Mouse (Mus musculus) kidney, embryonic 14.5 days (tissue): ENCODE results near the gene Trak1. TPM values are rescaled to one million over a fixed set of nuclear protein-coding genes. Genes with fewer than 3 reads are reported as not detected.
A peak's percentile ranks its signal among the peaks of the same experiment; 100 is the strongest.

ENCODE experiments used
- ATAC-seq: fragments of 200-750 bp; cut with Nextera tagmentation; 2 replicates; pipeline ENCODE4 v1.8.0; 2017; ENCODE audit warnings: moderate number of reproducible peaks, mild to moderate bottlenecking, moderate TSS enrichment, moderate library complexity; ENCODE audit not compliant: low FRiP score, low TSS enrichment
- H3K27ac ChIP-seq: fragments of 300-500 bp; sonication (generic); 2 replicates; pipeline ENCODE4 v1.5.1; 2014; ENCODE audit warnings: low read depth, mild to moderate bottlenecking, low read length, moderate library complexity, mixed read lengths
- H3K27me3 ChIP-seq: fragments of 300-500 bp; sonication (generic); 2 replicates; pipeline ENCODE4 v1.6.1; 2014; ENCODE audit warnings: mild to moderate bottlenecking, low read length; ENCODE audit not compliant: control insufficient read depth, insufficient read depth
- H3K36me3 ChIP-seq: fragments of 300-500 bp; sonication (generic); 2 replicates; pipeline ENCODE4 v1.6.1; 2014; ENCODE audit warnings: low read length, mixed read lengths; ENCODE audit not compliant: control insufficient read depth, insufficient read depth
- H3K4me1 ChIP-seq: fragments of 300-500 bp; sonication (generic); 2 replicates; pipeline ENCODE4 v1.6.1; 2014; ENCODE audit warnings: low read length, mixed read lengths; ENCODE audit not compliant: control insufficient read depth, insufficient read depth
- H3K4me2 ChIP-seq: fragments of 300-500 bp; sonication (generic); replicated peaks from 2 replicates; pipeline ENCODE4 v1.6.1; 2014; ENCODE audit warnings: low read depth, mild to moderate bottlenecking, low read length
- H3K4me3 ChIP-seq: fragments of 300-500 bp; sonication (generic); 2 replicates; pipeline ENCODE4 v1.5.1; 2014; ENCODE audit warnings: mild to moderate bottlenecking, low read length
- H3K9ac ChIP-seq: fragments of 300-500 bp; sonication (generic); 2 replicates; pipeline ENCODE4 v1.6.1; 2014; ENCODE audit warnings: low read depth, mild to moderate bottlenecking, low read length, moderate library complexity
- H3K9me3 ChIP-seq: fragments of 300-500 bp; sonication (generic); 2 replicates; pipeline ENCODE4 v1.6.1; 2016; ENCODE audit warnings: low read length; ENCODE audit not compliant: control insufficient read depth
- WGBS: fragments of 180-500 bp; shearing (Covaris S2); extraction: QIAGEN DNeasy Blood & Tissue Kit; methylation state at CpG from one replicate; pipeline ENCODE4 v1.1.7; 2014; 5-methylcytosine and 5-hydroxymethylcytosine counted together
- polyA plus RNA-seq: library from polyadenylated mRNA; unstranded; fragments of >200 nt; fragmentation: Nextera tagmentation; extraction: Ambion mirVana; gene quantifications from 2 replicates; pipeline ENCODE4 v1.2.1, GENCODE M21; 2014

The Trak1 gene
- polyA plus RNA-seq, 1 experiment from 2014 or later: 15.4 TPM

GRCm38 (mm10) chr9:121299976-121300570, 2.8 kb downstream of the Trak1 start:
- no peak overlapping the region for H3K27ac ChIP-seq
- 63% methylated on average over 19 of the region's 19 CpGs for WGBS
- ATAC-seq: no peak
- no peak overlapping the region for H3K9ac ChIP-seq
- H3K27me3 ChIP-seq: no peaks in the 10 kb centered on the region
- no peaks in the 10 kb centered on the region for H3K36me3 ChIP-seq
- no peaks in the 10 kb centered on the region for H3K9me3 ChIP-seq
- H3K4me1 ChIP-seq: peaks cover 38% of the 10 kb centered on the region
- H3K4me2 ChIP-seq: no peak overlapping the region; the same call in 1 of the 2 replicates
- no peak overlapping the region; the same call in 1 of the 2 replicates for H3K4me3 ChIP-seq

DNA sequence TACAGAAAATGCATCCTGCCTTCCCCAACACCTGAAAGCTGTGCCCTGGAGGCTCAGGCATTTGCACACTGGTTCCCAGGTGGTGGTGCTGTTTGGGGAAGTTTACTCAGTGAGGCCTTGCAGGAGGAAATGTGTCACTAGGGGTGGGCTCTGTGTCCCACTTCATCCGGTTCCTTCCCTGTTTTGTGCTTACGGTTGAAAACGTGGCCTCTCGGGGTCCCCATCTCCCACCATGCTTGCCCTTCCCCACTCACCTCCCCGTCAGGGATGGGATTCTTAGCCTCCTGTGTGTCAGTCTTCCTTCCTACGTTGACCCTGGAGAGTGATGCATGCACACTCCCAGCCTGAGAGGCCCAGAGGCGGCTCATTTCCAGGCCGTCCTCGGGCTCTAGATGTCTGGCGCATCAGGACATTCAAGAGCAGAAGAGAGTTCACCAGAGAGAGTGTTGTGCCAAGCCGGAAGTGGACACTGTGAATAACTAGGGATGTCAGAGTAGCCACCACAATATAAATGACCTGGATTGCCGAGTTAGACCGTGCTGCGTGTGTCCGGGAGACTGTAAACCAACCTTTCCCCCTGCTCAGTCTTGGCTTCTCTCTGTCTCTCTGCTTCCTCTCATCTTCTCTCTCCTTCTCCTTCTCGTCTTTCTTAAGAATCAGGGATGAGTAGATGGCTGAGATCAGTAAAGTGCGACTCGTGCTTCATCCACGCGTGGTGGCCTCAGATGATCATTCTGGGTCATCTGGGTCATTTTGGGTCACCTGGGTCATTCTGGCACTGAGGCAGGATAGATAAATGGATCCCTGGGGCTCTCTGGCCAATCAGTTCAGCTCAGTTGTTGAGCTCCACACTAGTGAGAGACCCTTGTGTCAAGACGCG, 4.0 kb downstream of the Trak1 start:
- no peak for ATAC-seq
- H3K9me3 ChIP-seq: no peaks in the 10 kb centered on the region
- H3K9ac ChIP-seq: no peak overlapping the region
- no peaks in the 10 kb centered on the region for H3K27me3 ChIP-seq
- H3K4me1 ChIP-seq: peaks cover 38% of the 10 kb centered on the region
- no peak overlapping the region for H3K4me3 ChIP-seq
- no peaks in the 10 kb centered on the region for H3K36me3 ChIP-seq
- no peak overlapping the region for H3K27ac ChIP-seq
- H3K4me2 ChIP-seq: no peak overlapping the region; the same call in 1 of the 2 replicates
- 83% methylated on average over 22 of the region's 22 CpGs for WGBS

GRCm38 (mm10) chr9:121302543-121302942, 5.2 kb downstream of the Trak1 start:
- Histone ChIP-seq H3K27ac (no peak overlapping the region), H3K27me3 (no peaks in the 10 kb centered on the region), H3K4me2 (no peak overlapping the region), H3K9ac (no peak overlapping the region), H3K9me3 (no peaks in the 10 kb centered on the region), H3K36me3 (no peaks in the 10 kb centered on the region), H3K4me3 (no peak overlapping the region), H3K4me1 (peaks cover 38% of the 10 kb centered on the region)
- no peak for ATAC-seq
- WGBS: 84% methylated on average over 7 of the region's 8 CpGs

- no peak overlapping the region for H3K4me3 ChIP-seq
- H3K4me1 ChIP-seq: peaks cover 38% of the 10 kb centered on the region
- no peaks in the 10 kb centered on the region for H3K27me3 ChIP-seq
- H3K36me3 ChIP-seq: no peaks in the 10 kb centered on the region
- no peak overlapping the region for H3K4me2 ChIP-seq
- ATAC-seq: no peak
- H3K27ac ChIP-seq: no peak overlapping the region
- no peak overlapping the region; the same call in 1 of the 2 replicates for H3K9ac ChIP-seq
- H3K9me3 ChIP-seq: no peaks in the 10 kb centered on the region
- 46% methylated on average over 6 of the region's 6 CpGs for WGBS
Measured at GRCm38 (mm10) chr9:121303086-121303485, 5.8 kb downstream of the Trak1 start.

DNA sequence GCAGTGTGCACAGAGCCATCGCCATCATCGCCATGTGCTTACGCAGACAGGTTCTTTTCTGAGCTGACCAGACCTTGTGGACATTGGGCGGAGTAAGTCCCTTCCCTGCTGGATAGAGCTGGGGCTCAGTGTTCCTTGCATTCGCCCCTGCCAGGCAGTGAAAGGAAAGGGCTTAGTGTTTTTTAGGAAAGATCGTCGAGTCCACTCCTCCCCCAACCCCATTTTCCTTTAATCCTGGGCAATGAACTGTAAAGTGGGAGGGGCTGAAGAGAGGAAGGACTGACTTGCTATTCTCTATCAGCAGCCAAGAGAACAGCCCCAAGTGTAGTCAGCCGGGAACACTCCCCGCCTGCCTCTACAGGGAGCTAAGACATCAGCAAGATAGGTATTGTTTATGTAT, 6.4 kb downstream of the Trak1 start:
- WGBS: 31% methylated on average over 9 of the region's 9 CpGs
- no peaks in the 10 kb centered on the region for H3K9me3 ChIP-seq
- no peak overlapping the region for H3K4me3 ChIP-seq
- H3K4me1 ChIP-seq: peaks cover 32% of the 10 kb centered on the region
- H3K4me2 ChIP-seq: no peak overlapping the region
- no peaks in the 10 kb centered on the region for H3K27me3 ChIP-seq
- H3K27ac ChIP-seq: no peak overlapping the region
- H3K9ac ChIP-seq: no peak overlapping the region
- H3K36me3 ChIP-seq: no peaks in the 10 kb centered on the region
- peak; percentile 33; the same call in 1 of the 2 replicates for ATAC-seq

- ATAC-seq: no peak
- Histone ChIP-seq H3K4me3 (no peak overlapping the region), H3K4me1 (peaks cover 24% of the 10 kb centered on the region), H3K9ac (no peak overlapping the region), H3K27ac (no peak overlapping the region), H3K4me2 (no peak overlapping the region), H3K36me3 (no peaks in the 10 kb centered on the region), H3K27me3 (no peaks in the 10 kb centered on the region), H3K9me3 (no peaks in the 10 kb centered on the region)
- WGBS: 78% methylated on average over 10 of the region's 10 CpGs
Measured at GRCm38 (mm10) chr9:121304520-121304919, 7.2 kb downstream of the Trak1 start.

GRCm38 (mm10) chr9:121305456-121305855, 8.2 kb downstream of the Trak1 start:
- H3K27me3 ChIP-seq: no peaks in the 10 kb centered on the region
- H3K9me3 ChIP-seq: no peaks in the 10 kb centered on the region
- no peak overlapping the region for H3K4me2 ChIP-seq
- H3K9ac ChIP-seq: no peak overlapping the region
- peaks cover 15% of the 10 kb centered on the region for H3K4me1 ChIP-seq
- 94% methylated on average over 4 of the region's 4 CpGs for WGBS
- no peak overlapping the region for H3K27ac ChIP-seq
- no peaks in the 10 kb centered on the region for H3K36me3 ChIP-seq
- no peak overlapping the region for H3K4me3 ChIP-seq
- ATAC-seq: no peak

- no peaks in the 10 kb centered on the region for H3K36me3 ChIP-seq
- no peak overlapping the region for H3K9ac ChIP-seq
- H3K27ac ChIP-seq: no peak overlapping the region
- no peaks in the 10 kb centered on the region for H3K9me3 ChIP-seq
- WGBS: 52% methylated on average over 4 of the region's 4 CpGs
- no peaks in the 10 kb centered on the region for H3K27me3 ChIP-seq
- no peak overlapping the region for H3K4me3 ChIP-seq
- no peak for ATAC-seq
- no peak overlapping the region for H3K4me2 ChIP-seq
- peaks cover 20% of the 10 kb centered on the region for H3K4me1 ChIP-seq
Measured at GRCm38 (mm10) chr9:121309287-121309686, 12.0 kb downstream of the Trak1 start.

DNA sequence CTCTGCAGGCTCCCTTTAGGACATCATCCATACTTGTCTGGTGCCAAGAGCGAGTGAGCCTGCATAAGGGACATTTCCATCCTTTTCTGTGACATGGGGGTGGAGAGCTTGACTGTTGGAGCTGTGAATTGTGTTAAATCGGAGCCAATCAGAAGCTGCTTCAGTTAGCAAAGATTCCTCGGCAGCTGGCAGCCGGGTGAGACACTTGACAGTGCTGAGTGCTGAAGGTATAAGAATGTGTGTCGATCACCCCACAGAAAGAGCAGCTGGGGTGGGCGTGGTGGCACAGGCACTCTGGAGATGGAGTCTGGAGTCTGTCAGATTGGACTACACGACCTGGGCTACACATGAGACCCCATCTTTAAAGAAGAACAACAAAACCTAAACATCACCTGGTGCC, 13.2 kb downstream of the Trak1 start:
- H3K4me1 ChIP-seq: peaks cover 25% of the 10 kb centered on the region
- no peaks in the 10 kb centered on the region for H3K9me3 ChIP-seq
- ATAC-seq: no peak
- no peaks in the 10 kb centered on the region for H3K27me3 ChIP-seq
- 88% methylated on average over 7 of the region's 7 CpGs for WGBS
- H3K36me3 ChIP-seq: no peaks in the 10 kb centered on the region
- no peak overlapping the region for H3K4me2 ChIP-seq
- no peak overlapping the region for H3K9ac ChIP-seq
- no peak overlapping the region for H3K4me3 ChIP-seq
- no peak overlapping the region for H3K27ac ChIP-seq
